Mouse (Mus musculus): Measurements from ENCODE around the gene Capns2. TPM values are rescaled to one million over a fixed set of nuclear protein-coding genes. Genes with fewer than 3 reads are reported as not detected.

Gene Capns2
- polyA plus RNA-seq, 1 experiment from 2014 or later: 0.21 TPM

DNA sequence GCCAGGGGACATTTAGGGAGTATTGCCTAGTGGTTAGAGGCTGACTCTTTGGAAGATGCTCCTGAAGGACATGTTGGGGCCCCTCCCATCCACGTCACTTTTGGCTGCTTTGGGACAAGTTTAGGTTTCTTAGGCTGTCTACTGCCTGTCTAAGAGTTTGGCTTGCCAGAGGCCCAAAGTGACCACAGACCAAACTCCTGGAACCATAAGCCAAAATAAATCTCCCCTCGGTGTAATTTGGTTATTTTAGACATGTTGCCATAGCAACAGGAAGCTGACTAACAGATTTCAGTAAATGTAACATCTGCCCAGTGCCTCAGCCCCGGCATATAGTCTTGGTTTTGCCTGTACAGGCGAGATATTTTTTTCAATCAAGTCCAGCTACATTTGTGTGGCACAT is 36.8 kb downstream of the Capns2 start:
- WGBS: 74% methylated on average over 4 of the region's 4 CpGs

DNA sequence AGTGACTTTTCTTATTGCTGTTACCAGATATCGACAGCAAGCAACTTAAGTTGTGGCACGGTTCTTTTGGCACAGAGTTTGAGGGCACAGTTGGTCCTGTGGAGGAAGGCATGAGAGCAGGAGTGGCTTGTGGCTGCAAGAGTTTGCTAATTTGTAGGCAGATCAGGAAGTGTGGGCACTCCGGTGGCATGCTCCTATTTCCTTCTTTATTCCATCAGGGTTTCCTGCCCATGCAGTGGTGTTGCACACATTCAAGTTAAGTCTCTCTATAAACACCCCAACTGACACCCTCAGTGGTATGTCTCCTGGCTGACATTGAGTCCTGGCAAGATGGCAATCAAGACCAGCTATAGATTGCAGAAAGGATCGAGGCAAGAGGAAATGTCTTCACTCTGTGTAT is 47.9 kb downstream of the Capns2 start:
- WGBS: 90% methylated on average over 4 of the region's 4 CpGs
- Histone ChIP-seq H3K9me3 (ENCODE audit: low read length) (no peaks in the 10 kb centered on the region), H3K27me3 (ENCODE audit: insufficient read depth, low read length) (no peaks in the 10 kb centered on the region)

More for the DNA sequence above, 36.8 kb downstream of the Capns2 start:
- no peaks in the 10 kb centered on the region for H3K27me3 ChIP-seq (ENCODE audit: insufficient read depth, low read length)
- H3K36me3 ChIP-seq (ENCODE audit: insufficient read depth, low read length): no peaks in the 10 kb centered on the region
- no peaks in the 10 kb centered on the region for H3K4me1 ChIP-seq (ENCODE audit: insufficient read depth, low read length)
- no peak overlapping the region for H3K9ac ChIP-seq (replicated peaks; ENCODE audit: low read length)
- H3K27ac ChIP-seq (ENCODE audit: low read length): no peak overlapping the region
- no peak for ATAC-seq (ENCODE audit: low FRiP score, low TSS enrichment)
- no peak overlapping the region for H3K4me2 ChIP-seq (replicated peaks; ENCODE audit: low read depth, low read length)
- H3K9me3 ChIP-seq (ENCODE audit: low read length): no peaks in the 10 kb centered on the region
- H3K4me3 ChIP-seq (ENCODE audit: low read length): no peak overlapping the region

DNA sequence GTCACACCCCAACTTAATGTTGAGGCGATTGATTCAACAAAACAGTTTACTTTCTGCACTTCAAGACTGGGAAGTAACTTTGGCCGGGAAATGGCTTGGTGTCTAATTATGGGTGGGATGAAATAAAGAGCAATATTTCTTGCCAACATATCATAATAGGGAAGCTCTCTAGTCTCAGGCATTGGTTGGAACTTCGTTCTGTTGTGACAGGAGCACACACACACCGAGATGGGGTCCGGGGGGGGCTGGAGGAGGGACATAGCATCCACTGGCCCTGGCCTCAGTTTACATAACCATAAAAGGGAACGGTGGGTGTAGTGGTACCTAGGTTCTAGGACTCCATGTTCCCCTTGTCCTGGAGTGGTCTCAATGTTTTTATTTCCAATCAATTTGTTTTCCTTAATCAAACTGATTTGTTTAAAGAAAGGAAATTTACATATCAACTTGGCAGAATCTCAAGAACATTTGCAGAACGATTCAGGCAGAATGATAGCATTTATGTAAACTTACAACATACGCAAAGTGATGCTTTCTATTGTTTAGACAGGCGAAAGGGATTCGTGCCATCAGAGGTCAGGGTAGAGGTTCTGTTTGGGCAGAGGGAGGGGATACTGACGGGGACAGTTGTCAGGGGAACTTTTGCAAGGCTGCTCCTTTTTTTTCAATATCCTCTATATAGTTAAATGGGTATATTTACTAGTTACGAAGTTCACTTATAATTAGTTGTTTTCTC is 49.6 kb downstream of the Capns2 start:
- Histone ChIP-seq H3K9ac (replicated peaks; ENCODE audit: low read length) (no peak overlapping the region), H3K4me3 (ENCODE audit: low read length) (no peak overlapping the region), H3K4me1 (ENCODE audit: insufficient read depth, low read length) (no peaks in the 10 kb centered on the region), H3K27ac (ENCODE audit: low read length) (no peak overlapping the region), H3K4me2 (replicated peaks; ENCODE audit: low read depth, low read length) (no peak overlapping the region), H3K36me3 (ENCODE audit: insufficient read depth, low read length) (no peaks in the 10 kb centered on the region), H3K9me3 (ENCODE audit: low read length) (no peaks in the 10 kb centered on the region), H3K27me3 (ENCODE audit: insufficient read depth, low read length) (no peaks in the 10 kb centered on the region)
- WGBS: 70% methylated on average over 12 of the region's 12 CpGs
- ATAC-seq (ENCODE audit: low FRiP score, low TSS enrichment): no peak

More for the DNA sequence above, 47.9 kb downstream of the Capns2 start:
- H3K4me3 ChIP-seq (ENCODE audit: low read length): no peak overlapping the region
- H3K4me2 ChIP-seq (replicated peaks; ENCODE audit: low read depth, low read length): no peak overlapping the region
- no peak overlapping the region for H3K9ac ChIP-seq (replicated peaks; ENCODE audit: low read length)
- H3K36me3 ChIP-seq (ENCODE audit: insufficient read depth, low read length): no peaks in the 10 kb centered on the region
- ATAC-seq (ENCODE audit: low FRiP score, low TSS enrichment): no peak
- H3K27ac ChIP-seq (ENCODE audit: low read length): no peak overlapping the region
- H3K4me1 ChIP-seq (ENCODE audit: insufficient read depth, low read length): no peaks in the 10 kb centered on the region

Small RNAs within 50 kb of the gene (microRNA-seq; reads per million reads assigned to microRNA genes)
- not detected for gene Gm22151

Other genes with a start within 250 kb of the Capns2 start
- gene Irx6, start 227.1 kb upstream of the Capns2 start, polyA plus RNA-seq (2015; fragmentation: Nextera tagmentation; extraction: Ambion mirVana): 0.05 and 0.14 TPM in 2 replicates
- 142 and 148 TPM in 2 replicates for gene Mmp2, start 74.1 kb upstream of the Capns2 start, polyA plus RNA-seq (2015; fragmentation: Nextera tagmentation; extraction: Ambion mirVana)
- 5.5 and 6.1 TPM in 2 replicates for gene Lpcat2, start 46.1 kb upstream of the Capns2 start, polyA plus RNA-seq (2015; fragmentation: Nextera tagmentation; extraction: Ambion mirVana)
- gene Slc6a2, start 58.7 kb downstream of the Capns2 start, polyA plus RNA-seq (2015; fragmentation: Nextera tagmentation; extraction: Ambion mirVana): 0.64 and 1.4 TPM in 2 replicates
- not detected in 2 replicates for gene Ces1a, start 146.8 kb downstream of the Capns2 start, polyA plus RNA-seq (2015; fragmentation: Nextera tagmentation; extraction: Ambion mirVana)
- gene Ces1b, start 178.6 kb downstream of the Capns2 start, polyA plus RNA-seq (2015; fragmentation: Nextera tagmentation; extraction: Ambion mirVana): not detected in 2 replicates
- gene Ces1c, start 229.9 kb downstream of the Capns2 start, polyA plus RNA-seq (2015; fragmentation: Nextera tagmentation; extraction: Ambion mirVana): 0.09 TPM in 1 of 2 replicates, not detected in the other

All from kidney, embryonic 16.5 days (tissue).